Mouse (Mus musculus) neural tube, embryonic 10.5 days (tissue): ENCODE data around the gene 6030452D12Rik.

Experiments used
- DNase-seq: peaks from one replicate; pipeline ENCODE4 v3.0.0-alpha.2; 2017; ENCODE audit warnings: low spot score; ENCODE audit errors: extremely low spot score

6030452D12Rik gene

DNA sequence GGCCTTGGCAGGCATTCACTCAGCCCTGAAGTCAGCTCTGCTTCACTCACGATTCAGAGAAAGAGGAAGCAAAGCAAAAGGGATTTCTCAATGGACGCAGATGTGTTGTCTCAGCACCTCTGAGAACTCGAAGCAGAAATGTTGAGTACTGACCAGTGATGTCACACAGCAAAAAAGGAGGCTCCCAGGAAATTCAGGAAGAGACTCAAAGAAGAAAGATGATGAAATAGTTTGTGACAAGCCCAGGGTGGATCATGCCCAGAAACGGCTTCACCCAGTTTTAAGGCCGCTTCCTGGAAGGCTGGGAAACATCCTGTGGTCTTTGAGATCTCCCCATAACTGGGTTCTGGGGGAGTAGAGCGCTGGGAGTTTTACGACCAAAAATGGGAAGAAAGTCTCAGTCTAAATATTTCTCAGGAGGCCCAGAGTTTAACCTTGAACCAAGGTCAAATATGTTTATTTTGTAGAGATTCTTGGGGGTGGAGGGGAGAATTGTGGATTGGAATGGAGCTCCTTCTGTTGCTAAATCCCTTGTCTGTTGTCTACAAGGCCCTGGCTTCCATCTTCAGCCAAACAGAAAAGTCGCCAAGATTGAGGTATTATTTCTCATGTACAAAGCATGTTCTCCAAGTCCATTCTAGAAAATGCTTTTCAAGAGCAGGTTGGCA, at the start of gene 6030452D12Rik:
Gene 6030452D12Rik, plus strand, starts transcription at position 505 of the 668 bp plus-strand sequence.
- no peak for DNase-seq

GRCm38 (mm10) chr8:106451301-106452085, 48.8 kb upstream of the 6030452D12Rik start:
- DNase-seq, result no peak

- DNase-seq, result no peak
Measured at GRCm38 (mm10) chr8:106452701-106453481, 47.4 kb upstream of the 6030452D12Rik start.

DNA sequence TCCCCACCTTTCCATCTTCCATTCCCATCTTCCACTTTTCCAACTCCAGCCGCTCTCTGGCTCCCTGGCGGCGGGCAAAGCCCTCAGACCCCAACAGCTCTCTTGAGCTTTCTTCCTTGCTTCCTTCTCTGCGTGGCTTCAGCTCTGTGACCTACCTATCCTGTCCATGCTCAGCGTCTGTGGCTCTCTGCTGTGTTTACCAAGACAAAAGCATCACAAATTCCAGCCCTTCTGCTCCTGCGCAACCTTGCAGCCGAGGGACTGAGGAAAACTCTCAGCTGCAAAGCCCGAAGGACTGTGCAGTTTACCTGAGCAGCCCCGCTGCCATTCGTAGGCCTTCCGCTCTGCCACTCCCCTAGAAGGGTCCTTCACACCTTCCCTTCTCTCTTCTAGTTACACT, 46.3 kb upstream of the 6030452D12Rik start:
- no peak for DNase-seq

GRCm38 (mm10) chr8:106462131-106462530, 38.2 kb upstream of the 6030452D12Rik start:
- no peak for DNase-seq

- no peak for DNase-seq
Measured at GRCm38 (mm10) chr8:106463795-106464194, 36.5 kb upstream of the 6030452D12Rik start.

DNA sequence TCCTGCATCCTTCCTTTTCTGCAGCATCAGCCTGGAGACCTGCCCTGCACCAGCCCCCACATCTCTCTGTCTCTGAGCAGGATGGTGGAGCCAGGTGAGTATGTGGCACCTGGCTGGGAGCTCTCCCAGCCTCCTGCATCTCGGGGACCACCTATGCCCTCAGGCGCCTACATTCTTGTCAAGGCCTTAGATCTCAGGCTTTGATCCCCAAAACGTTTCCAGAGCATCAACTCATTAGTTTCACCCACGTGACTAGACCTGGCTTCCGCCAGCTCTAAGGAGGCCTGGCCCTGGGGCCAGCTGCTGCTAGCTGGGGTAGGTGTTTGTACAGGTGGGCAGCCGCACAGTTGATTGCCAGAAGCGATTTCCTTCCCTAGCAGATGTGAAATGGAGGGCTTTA, 30.8 kb upstream of the 6030452D12Rik start:
- no peak for DNase-seq

DNA sequence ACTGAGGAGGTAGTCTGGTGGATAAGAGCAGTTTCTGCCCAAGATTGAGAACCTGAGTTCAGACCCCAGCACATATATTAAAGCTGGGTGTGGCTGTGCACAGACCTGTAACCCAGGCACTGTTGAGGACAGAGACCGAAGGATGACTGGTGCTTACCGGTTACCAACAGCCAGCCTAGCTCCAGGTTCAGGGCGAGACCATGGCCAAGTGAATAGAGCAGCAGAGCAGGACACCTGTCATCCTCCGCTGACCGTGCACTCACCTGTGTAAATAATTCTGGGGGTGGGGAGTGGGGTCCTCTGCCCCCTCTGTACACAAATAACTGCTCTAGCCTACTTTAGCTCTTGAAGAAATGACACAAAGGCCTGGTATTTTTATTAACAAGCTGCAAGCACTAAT, 26.3 kb upstream of the 6030452D12Rik start:
- DNase-seq, result no peak

DNA sequence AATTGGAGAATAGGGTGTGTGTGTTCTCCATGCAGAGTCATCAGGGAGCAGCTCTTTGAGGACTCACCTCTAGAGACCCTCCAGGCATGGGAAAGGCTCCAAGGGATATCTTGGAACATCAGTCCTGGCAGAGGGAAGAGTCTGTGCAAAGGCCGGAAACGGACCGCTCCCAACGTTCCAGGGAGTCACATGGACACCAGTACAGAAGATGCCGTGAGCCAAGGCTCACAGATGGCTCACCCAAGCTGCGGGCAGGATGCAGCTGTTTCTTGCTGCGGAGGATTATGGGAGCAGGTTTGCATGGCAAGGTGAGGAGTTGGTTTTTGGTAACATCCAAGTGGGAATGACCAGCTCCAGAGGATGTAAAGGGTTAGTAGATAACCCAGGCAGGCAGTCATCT, 3.9 kb downstream of the 6030452D12Rik start:
- no peak for DNase-seq

- no peak for DNase-seq
Measured at GRCm38 (mm10) chr8:106505328-106505965, 5.1 kb downstream of the 6030452D12Rik start.

DNA sequence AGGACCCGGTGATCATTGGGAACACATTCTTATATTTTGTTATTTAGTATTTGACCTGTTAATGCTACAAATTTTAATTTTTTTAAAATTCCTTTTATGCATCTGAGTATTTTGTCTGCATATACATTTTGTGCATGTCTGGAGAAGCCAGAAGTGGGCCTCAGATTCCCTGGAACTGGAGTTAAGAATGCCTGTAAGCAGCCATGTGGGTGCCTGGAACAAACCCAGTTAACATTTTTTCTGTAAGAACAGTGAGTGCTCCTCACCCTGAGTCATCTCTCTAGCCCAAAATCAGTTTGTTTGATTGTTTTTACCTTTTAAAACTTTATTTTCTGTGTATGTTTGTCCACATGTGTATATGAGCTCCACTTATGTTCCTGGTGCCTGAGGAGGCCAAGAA, 5.8 kb downstream of the 6030452D12Rik start:
- no peak for DNase-seq

DNA sequence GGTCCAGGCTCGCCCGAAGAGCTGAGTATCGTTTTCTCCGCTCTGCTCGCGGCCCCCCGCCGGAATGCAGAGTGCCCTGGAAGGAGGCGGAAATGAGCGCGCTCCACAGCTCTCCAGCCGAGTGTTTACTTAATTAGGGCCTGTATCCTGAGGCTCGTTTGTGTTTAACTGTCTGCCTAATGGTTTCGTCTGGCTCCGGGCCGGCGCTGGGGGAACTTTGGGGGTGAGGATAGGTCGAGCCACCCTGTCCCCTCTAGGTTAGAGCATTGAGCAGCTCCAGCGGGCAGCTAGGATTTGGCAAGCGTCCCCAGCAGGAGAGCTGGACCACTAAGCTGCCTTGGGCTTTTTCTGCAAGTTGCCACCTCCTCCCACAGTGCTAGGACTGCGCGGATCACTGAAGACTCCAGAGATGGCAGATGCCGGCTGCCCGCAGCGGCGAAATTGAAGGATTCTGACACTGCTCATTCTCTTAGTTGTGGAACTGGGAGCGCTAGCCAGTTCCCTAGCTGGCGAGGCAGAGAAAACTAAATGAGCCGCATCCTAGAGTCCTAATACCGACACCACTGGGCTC, 7.5 kb downstream of the 6030452D12Rik start:
- peak; percentile 71 for DNase-seq

- DNase-seq, result no peak
Measured at GRCm38 (mm10) chr8:106508456-106508855, 8.1 kb downstream of the 6030452D12Rik start.

- DNase-seq, result no peak
Measured at GRCm38 (mm10) chr8:106509079-106509780, 8.9 kb downstream of the 6030452D12Rik start.

DNA sequence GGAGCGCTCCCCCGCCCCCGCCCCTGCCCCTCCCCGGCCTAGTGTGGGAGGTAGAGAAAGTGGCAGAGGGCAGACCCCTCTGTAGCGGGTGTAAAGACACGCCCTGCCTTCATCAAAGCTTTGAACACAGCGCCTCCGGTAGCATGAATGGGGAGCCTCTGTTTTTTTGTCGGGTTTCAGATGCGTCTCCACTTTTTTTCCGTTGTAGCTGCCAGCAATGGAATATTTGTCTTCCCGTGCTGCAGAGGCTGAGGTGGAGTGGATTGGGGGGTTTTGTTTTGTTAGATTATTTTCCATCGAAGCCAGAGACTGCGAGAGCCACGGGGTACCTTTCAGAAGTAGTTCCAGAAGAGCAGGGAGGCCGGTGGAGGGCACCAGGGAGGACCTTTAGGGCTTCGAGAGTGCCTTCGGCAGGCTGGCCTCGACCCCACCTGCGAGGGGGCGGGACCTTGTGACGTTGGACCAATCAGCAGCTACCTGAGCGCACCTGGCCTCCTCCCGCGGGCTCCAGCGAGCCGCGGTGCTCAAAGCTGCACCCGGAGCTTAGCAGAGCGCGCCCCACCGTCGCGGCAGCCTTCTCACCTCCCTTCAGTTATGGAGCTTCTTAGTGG, 10.1 kb downstream of the 6030452D12Rik start, which contains the start of gene Cdh3:
Gene Cdh3, plus strand, starts transcription at position 527 of the 611 bp plus-strand sequence.
- DNase-seq, result peak; percentile 57

- peak; percentile 47 for DNase-seq
Measured at GRCm38 (mm10) chr8:106511065-106511501, 10.8 kb downstream of the 6030452D12Rik start.

DNA sequence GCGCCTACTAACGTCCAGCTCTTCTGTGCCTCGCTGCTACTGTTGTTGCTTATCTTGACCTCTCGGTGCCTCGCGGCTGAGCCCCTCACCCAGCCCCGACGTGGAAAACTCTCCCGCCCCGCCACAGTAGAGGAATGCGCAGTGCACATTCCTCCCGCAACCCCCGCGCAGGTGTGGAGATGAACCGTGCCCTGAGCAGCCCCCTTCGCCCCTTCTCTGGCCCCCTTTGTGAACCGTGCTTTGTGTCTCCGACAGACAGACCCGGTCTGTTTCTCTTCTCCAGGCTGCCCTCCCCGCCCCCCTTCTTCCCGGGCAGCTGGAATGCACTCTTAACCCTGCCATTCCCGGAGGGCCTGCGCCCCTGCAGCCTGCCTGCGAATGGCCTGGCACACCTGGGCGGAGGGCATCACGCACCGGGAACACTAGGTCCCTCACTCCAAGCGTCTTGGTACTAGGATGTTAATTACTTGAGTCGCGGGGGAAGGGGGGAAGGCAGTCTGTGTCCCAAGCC, 11.3 kb downstream of the 6030452D12Rik start:
- DNase-seq, result peak; percentile 79

- no peak for DNase-seq
Measured at GRCm38 (mm10) chr8:106512475-106513150, 12.3 kb downstream of the 6030452D12Rik start.

DNA sequence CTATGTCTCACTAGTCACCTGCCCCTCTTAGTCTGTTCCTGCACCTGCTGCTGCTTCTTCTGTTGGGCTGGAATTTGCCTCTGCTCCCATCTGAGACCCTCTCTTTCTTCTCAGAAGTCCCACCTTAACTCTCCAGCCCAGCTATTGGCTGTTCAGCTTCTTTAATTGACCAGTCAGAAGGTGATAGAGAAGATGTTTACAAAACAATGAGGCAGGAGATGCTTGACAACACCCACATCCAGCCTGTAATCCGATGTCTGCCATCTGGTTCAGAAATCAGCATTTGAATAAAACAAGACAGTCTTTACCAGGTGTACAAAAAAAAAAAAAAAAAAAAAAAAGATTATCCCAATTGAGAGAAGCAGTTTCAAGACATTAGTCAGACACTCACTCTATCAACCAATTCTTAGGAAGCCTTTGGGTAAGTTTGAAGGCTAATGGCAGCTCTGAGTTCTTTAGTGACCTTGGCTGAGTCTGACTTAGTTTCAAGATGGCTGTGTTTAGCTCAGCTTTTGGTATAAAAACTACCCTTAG, 15.7 kb downstream of the 6030452D12Rik start:
- no peak for DNase-seq
